Mouse (Mus musculus) left cerebral cortex, adult 11 months (tissue): ENCODE data around the gene Heatr5a.

Source experiments
- DNase-seq: peaks from one replicate; pipeline ENCODE4 v3.0.0; 2022; ENCODE audit warnings: low spot score

Gene Heatr5a

GRCm38 (mm10) chr12:51882606-51883296 is 88.4 kb downstream of the Heatr5a start:
- DNase-seq: no peak

- no peak for DNase-seq
These were observed 89.3 kb downstream of the Heatr5a start for GRCm38 (mm10) chr12:51881775-51882174.

DNA sequence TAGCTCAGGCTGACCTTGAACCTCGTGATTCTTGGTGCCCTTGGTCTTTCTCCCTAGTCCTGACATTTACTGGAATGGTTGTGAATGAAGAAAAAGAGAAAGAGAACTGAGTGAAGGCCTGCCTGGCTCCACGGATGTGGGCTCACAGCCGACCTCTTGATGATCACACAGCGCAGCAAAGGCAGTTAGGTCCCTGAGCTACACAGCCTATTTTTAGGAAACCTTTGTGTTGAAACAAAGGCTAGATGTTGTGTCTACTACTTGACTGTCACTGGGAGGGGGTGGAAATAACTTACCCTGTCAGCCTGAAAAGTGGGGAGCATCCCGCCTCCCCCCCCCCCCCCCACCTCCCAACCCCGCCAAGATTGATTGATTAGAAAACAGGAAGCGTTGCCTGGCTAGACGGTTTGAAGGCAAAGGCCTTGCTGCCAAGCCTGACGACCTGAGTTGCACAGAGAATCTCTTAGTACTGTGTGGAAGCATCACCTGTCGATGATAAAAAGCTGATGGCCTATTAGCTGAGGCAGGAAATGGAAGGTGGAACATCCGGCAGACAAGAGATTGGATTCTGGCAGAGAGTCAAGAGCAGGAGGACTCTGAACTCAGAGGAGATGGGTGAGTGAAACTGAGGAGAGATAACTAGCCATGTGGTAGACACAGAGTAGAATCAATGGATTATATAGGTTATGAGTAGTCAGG is 99.5 kb downstream of the Heatr5a start:
- DNase-seq: no peak

- no peak for DNase-seq
These were observed 101.6 kb downstream of the Heatr5a start for GRCm38 (mm10) chr12:51869511-51869910.

DNA sequence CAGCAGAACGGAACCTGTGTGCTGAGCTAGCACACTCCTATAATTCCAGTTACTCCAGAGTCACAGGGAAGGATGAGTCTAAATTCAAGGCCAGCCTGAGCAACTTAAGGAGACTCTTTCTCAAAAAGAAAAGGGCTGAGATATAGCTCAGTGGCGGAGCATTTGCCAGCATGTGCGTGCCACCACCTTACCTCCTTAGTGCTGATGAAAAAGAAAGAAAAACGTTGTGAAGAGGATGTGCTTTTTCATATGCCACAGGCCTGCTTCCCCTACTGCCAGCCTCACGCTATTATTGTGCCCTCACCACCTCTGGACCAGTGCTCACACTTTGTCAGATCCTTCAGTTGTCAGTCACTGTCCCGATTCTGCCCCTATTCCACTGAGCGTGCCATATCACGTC is 104.0 kb downstream of the Heatr5a start:
- DNase-seq: no peak

GRCm38 (mm10) chr12:51866226-51866910 is 104.8 kb downstream of the Heatr5a start:
- DNase-seq: no peak

- DNase-seq: no peak
These were observed 105.3 kb downstream of the Heatr5a start for GRCm38 (mm10) chr12:51865790-51866179.

GRCm38 (mm10) chr12:51865061-51865789 is 105.9 kb downstream of the Heatr5a start:
- no peak for DNase-seq

DNA sequence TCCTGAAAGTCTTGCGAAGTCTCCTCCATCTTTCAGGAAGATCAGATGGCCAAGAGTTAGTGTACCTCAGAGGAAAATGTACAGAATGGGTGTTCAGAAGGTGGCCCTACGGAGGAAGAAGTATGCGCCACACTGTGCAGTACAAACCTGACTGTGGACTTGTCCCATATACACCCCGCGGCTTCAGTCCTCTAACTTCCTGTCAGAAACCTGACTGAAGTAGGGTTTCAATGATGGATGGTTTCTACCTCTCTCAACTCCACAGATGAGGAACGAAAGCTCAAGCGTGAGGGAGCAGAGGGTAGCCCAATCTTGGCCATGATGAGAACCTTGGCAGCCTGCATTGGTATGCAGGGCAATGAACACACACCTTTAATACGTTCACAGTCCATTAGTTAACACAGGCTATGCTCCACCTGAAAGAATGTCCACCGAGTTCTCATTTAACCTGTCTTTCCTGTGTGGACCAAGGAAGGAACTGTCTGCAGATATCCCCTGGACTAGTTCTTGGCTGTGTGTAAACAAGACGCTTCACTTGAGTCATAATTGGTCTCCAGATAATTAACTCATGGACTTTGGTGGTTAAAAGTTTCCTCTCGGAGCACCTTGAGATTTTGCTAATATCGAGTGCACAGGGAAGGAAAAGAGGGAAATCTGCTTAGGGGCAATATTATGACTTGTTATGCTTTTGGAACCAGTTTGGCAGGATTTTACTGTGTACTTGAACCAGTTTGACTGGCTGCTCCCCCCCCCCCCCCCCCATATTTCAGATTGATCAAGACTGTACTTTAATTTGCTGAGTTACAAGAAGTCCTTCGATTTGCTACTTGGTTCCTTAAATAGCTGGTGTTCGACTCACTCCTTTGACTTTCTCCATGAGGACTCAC is 107.8 kb downstream of the Heatr5a start:
- no peak for DNase-seq

DNA sequence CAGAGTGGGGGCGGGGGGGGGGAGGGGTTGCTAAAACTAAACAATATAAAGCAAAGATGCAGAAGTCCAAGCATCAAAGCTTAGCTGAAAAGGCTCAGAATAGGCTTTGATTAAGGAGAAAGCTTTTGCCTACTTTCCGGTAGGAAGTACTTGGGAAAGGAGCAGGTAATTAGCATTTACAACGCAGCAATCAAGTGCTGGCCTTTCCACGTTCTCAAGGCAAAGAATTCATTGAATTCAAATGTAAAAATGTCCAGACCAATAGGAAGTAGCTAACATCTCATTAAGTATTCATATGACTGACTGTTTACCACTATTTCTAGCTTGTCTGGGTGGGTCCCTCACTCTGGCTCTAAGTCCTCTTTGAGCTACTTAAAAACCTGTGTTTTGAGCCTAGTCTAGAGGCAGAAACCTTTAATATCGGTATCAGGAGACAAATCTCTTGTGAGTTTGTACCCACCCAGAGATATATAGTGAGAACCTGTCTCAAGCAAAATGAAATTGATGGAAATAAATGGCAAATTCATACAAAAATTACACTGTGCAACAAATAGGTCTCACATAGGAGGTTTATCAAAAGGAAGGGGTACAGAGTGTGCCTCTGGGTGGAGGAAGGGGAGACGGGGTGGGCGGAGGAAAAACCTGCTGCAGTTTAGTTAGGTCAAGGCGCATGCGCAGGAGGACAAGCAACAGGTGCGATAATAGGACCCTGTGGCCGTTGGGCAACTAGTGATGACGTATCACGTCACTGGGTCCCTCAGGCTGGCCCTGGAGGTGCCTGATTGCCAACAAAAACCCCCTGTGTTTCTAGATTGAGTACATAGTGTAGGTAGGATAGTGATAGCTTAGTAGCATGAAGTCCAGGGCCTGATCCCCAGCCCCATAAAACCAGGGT is 112.7 kb downstream of the Heatr5a start:
- no peak for DNase-seq

GRCm38 (mm10) chr12:51856768-51857295 is 114.3 kb downstream of the Heatr5a start:
- DNase-seq: no peak

- DNase-seq: no peak
These were observed 115.2 kb downstream of the Heatr5a start for GRCm38 (mm10) chr12:51855872-51856271.

GRCm38 (mm10) chr12:51855453-51855852 is 115.7 kb downstream of the Heatr5a start:
- DNase-seq: no peak

DNA sequence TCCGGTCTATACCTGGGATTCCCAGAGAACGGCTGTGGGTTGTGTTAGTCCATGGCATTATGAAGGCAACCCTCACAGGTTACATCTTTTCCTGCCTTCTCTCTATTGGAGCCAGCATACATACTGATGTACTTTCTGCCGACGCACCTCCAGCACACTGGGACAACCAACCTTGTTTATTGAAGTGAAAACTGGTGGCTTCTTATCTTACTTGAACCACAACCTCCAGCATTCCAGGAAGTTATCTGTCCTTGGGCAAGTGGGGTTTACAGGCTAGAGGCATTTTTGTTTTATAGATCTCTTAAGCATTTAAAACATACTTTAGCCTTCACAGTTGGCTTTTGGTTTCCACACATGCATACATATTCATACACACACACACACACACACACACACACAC is 119.5 kb downstream of the Heatr5a start:
- DNase-seq: no peak

DNA sequence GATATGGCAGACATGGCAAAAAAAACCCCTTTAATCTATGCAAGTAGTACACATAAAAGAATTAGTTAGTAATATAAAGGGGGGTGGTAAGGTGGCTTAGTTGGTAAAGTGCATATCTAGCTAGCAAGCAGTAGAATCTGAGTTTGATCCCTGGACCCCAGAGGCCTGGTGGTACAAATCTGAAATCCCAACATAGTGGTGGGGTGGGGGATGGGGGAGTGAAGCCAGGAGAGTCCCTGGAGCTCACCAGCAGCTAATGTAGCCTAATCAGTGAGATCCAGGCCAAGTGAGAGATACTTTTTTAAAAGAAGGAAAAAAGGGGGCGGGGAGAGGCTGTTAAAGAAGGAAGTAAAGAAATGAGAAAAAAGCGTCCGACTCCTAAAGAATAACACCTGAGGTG is 120.0 kb downstream of the Heatr5a start:
- DNase-seq: no peak

DNA sequence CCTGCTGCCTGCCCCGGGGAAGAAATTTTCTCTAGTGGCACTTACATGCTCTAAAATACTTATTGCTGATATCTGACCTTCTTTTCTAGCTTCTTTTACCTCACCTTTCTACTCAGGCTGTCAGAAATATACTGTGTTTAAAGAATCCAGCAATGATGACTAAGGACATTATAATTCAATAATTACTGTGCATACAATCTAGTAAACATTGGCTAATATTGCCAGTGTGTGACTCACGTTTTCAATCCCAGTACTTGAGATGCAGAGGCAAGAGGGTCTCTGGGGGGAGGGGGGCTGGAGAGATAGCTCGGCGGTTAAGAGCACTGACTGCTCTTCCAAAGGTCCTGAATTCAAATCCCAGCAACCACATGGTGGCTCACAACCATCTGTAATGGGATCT is 120.8 kb downstream of the Heatr5a start:
- no peak for DNase-seq

GRCm38 (mm10) chr12:51849902-51850301 is 121.2 kb downstream of the Heatr5a start:
- no peak for DNase-seq

DNA sequence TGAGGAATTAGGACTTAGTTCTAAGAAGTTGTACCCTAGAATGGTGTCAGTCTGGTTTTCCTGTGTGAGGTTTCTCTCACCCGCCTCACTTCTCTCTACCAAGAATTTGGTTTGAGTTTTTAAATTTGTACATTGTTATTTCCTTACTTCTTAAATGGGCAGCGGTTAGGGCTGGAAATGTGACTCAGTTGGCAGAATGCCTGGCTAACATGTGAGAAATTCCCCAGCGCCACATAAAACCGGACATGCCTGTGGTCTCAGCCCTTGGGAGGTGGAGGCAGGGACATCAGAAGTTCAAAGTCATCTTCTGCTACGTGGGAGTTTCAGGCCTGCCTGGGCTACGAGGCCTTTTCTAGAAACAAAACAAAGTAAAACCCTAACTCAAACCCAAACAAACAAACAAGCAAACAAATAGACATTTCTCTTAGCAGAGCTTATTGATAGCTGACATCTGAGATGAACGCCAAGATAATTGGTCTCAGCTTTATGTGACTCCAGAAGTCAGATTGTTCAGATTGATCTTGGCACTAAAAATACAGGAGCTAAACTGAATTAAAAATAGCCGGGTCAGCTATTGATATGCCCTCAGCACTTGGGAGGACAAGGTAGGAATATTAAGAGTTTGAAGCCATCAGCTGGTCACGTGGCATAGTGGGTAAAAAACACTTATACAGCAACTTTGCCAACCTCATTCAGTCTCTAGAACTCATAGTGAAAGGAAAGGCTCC is 123.0 kb downstream of the Heatr5a start:
- no peak for DNase-seq

- no peak for DNase-seq
These were observed 125.9 kb downstream of the Heatr5a start for GRCm38 (mm10) chr12:51845261-51845660.
